Mouse (Mus musculus): ENCODE measurements around the gene Dffa. TPM values are rescaled to one million over a fixed set of nuclear protein-coding genes. Genes with fewer than 3 reads are reported as not detected.
"Not testable (repeated sequence)": the region's sequence is repeated elsewhere in the genome, so short reads cannot be mapped to it uniquely, and the experiment has no call there.

The Dffa gene
- total RNA-seq, 2 experiments from 2014 or later = 58.3 to 61.6 TPM

GRCm38 (mm10) chr4:149085381-149085780 lies 18.6 kb upstream of the Dffa start:
- intact Hi-C loops (cut with DNase I) = no loop called here

GRCm38 (mm10) chr4:149091364-149091763 lies 12.6 kb upstream of the Dffa start:
- no peak for DNase-seq (ENCODE audit: low spot score in 2 of 2)
- intact Hi-C loops (cut with DNase I) = no loop called here

More at GRCm38 (mm10) chr4:149085381-149085780, 18.6 kb upstream of the Dffa start:
- DNase-seq (ENCODE audit: low spot score in 2 of 2) = no peak

- no peak for DNase-seq (ENCODE audit: low spot score in 2 of 2)
- intact Hi-C loops (cut with DNase I) = no loop called here
These were observed 6.0 kb upstream of the Dffa start for GRCm38 (mm10) chr4:149097956-149098355.

GRCm38 (mm10) chr4:149098571-149098970 lies 5.4 kb upstream of the Dffa start:
- intact Hi-C loops (cut with DNase I) = no loop called here
- no peak for DNase-seq (ENCODE audit: low spot score in 2 of 2)

- peak; percentile 92 to 93 for DNase-seq (ENCODE audit: low spot score in 2 of 2)
- intact Hi-C loops (cut with DNase I) = no loop called here
These were observed 4.5 kb upstream of the Dffa start, which contains the start of gene Pex14 for GRCm38 (mm10) chr4:149099369-149100017. Gene Pex14 (minus strand): TSS chr4:149099876.

GRCm38 (mm10) chr4:149100449-149100848 lies 3.5 kb upstream of the Dffa start:
- DNase-seq (ENCODE audit: low spot score in 2 of 2); intact Hi-C loops (cut with DNase I): not testable (repeated sequence)

- intact Hi-C loops (cut with DNase I) = no loop called here
These were observed 2.5 kb upstream of the Dffa start for GRCm38 (mm10) chr4:149101456-149101855.

GRCm38 (mm10) chr4:149119978-149120562 lies 16.1 kb downstream of the Dffa start:
- DNase-seq (ENCODE audit: low spot score in 2 of 2) = peak in 1 of 2 experiments; percentile 42
- intact Hi-C loops (cut with DNase I) = not testable (repeated sequence)

More at GRCm38 (mm10) chr4:149101456-149101855, 2.5 kb upstream of the Dffa start:
- no peak for DNase-seq (ENCODE audit: low spot score in 2 of 2)

- intact Hi-C loops (cut with DNase I) = no loop called here
- DNase-seq (ENCODE audit: low spot score in 2 of 2) = no peak
These were observed 19.5 kb downstream of the Dffa start for GRCm38 (mm10) chr4:149123432-149123831.

- no peak for DNase-seq (ENCODE audit: low spot score in 2 of 2)
- intact Hi-C loops (cut with DNase I) = no loop called here
These were observed 21.6 kb downstream of the Dffa start for GRCm38 (mm10) chr4:149125341-149126114.

GRCm38 (mm10) chr4:149126115-149126509 lies 22.2 kb downstream of the Dffa start:
- no peak for DNase-seq (ENCODE audit: low spot score in 2 of 2)
- intact Hi-C loops (cut with DNase I) = no loop called here

GRCm38 (mm10) chr4:149126663-149127062 lies 22.7 kb downstream of the Dffa start, which contains the start of gene Cort:
Gene Cort (minus strand): TSS chr4:149126763.
- intact Hi-C loops (cut with DNase I) = no loop called here
- peak in 1 of 2 experiments; percentile 39 for DNase-seq (ENCODE audit: low spot score in 2 of 2)

- no peak for DNase-seq (ENCODE audit: low spot score in 2 of 2)
- intact Hi-C loops (cut with DNase I) = no loop called here
These were observed 24.5 kb downstream of the Dffa start for GRCm38 (mm10) chr4:149128467-149128866.

GRCm38 (mm10) chr4:149131021-149131752 lies 27.2 kb downstream of the Dffa start:
- intact Hi-C loops (cut with DNase I) = no loop called here
- peak in 1 of 2 experiments; percentile 24 for DNase-seq (ENCODE audit: low spot score in 2 of 2)

- DNase-seq (ENCODE audit: low spot score in 2 of 2) = no peak
- intact Hi-C loops (cut with DNase I) = no loop called here
These were observed 28.0 kb downstream of the Dffa start for GRCm38 (mm10) chr4:149131789-149132565.

- intact Hi-C loops (cut with DNase I) = no loop called here
- no peak for DNase-seq (ENCODE audit: low spot score in 2 of 2)
These were observed 29.4 kb downstream of the Dffa start for GRCm38 (mm10) chr4:149133395-149133794.

GRCm38 (mm10) chr4:149136116-149136850 lies 32.3 kb downstream of the Dffa start:
- intact Hi-C loops (cut with DNase I) = loop anchor here (2.0 kb wide), 1 partner anchor 59 kb away; no protein-coding TSS in a partner anchor

More at GRCm38 (mm10) chr4:149136116-149136850, 32.3 kb downstream of the Dffa start:
- DNase-seq (ENCODE audit: low spot score in 2 of 2) = no peak
